Mouse (Mus musculus) C2C12 (cell line): Measurements from ENCODE around the gene Ush1c.

Experiments
- CEBPB ChIP-seq: IDR thresholded peaks from one replicate; pipeline ENCODE4 v1.6.1; 2011; ENCODE audit warnings: low read depth, mild to moderate bottlenecking, control low read depth, moderate library complexity
- CTCF ChIP-seq: IDR thresholded peaks from one replicate; pipeline ENCODE4 v1.5.1; 2011; ENCODE audit not compliant: control insufficient read depth, insufficient read depth, insufficient read length
- MAX ChIP-seq: IDR thresholded peaks from one replicate; pipeline ENCODE4 v1.6.1; 2011; ENCODE audit warnings: mild to moderate bottlenecking, control low read depth
- MYOD1 ChIP-seq: IDR thresholded peaks from one replicate; pipeline ENCODE4 v1.6.1; 2011; ENCODE audit warnings: low read depth; ENCODE audit not compliant: control insufficient read depth, insufficient read length
- MYOG ChIP-seq: IDR thresholded peaks from one replicate; pipeline ENCODE4 v1.6.1; 2011; ENCODE audit not compliant: control insufficient read depth, insufficient read length; ENCODE audit errors: extremely low read depth
- USF1 ChIP-seq: IDR thresholded peaks from one replicate; pipeline ENCODE4 v1.6.1; 2011; ENCODE audit warnings: low read depth, mild to moderate bottlenecking, control low read depth, moderate library complexity

DNA sequence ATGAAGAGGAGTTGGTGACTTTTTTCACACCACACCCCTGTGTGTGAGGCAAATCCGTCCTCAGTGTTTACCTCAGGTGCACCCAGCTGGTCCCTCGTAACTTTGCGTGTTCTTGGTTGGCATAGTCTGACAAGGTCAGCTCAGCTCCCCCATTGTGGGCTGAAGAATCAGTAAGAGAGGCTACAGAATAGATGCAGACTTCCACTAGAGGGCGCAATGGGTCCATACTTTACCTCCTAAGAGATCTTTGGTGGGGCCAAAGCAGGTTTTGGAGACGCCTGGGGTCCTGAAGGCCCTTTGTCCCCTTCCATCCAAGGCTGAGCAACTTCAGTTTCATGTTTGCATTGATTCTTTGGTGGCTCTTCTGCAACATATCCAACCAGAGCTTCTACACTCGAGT, 41.6 kb upstream of the Ush1c start:
- peak; percentile 46 for TF ChIP-seq CTCF
- no peak for TF ChIP-seq MYOD1
- TF ChIP-seq MYOG: no peak
- TF ChIP-seq CEBPB: no peak
- TF ChIP-seq MAX: no peak
- no peak for TF ChIP-seq USF1
